Mouse (Mus musculus) hematopoietic stem cell, adult 5-6 weeks (primary cell): ENCODE data around the gene Pick1. TPM values are rescaled to one million over a fixed set of nuclear protein-coding genes. Genes with fewer than 3 reads are reported as not detected.

Experiments
- ATAC-seq, 2 experiments: fragments of 125-278 bp in 1 of 2; replicated peaks in 1 of 2; 2 replicates each; pipeline ENCODE4 v1.8.0; 2016 to 2017; ENCODE audit warnings: inconsistent platforms in 2 of 2, mild to moderate bottlenecking in 2 of 2, moderate number of reproducible peaks in 2 of 2, low read depth in 1 of 2, moderate TSS enrichment in 1 of 2; ENCODE audit not compliant: low FRiP score in 2 of 2, poor library complexity in 2 of 2, severe bottlenecking in 2 of 2, insufficient read depth in 1 of 2, low TSS enrichment in 1 of 2
- total RNA-seq: library from RNA; stranded (forward); fragments of 172-1452, 232-1000 nt; gene quantifications from 2 replicates; pipeline ENCODE4 v1.2.3, GENCODE M21; 2017

Pick1 gene
- total RNA-seq, 1 experiment from 2014 or later = 13.0 TPM

GRCm38 (mm10) chr15:79258521-79258920 is 29.5 kb downstream of the Pick1 start:
- no peak for ATAC-seq

- ATAC-seq = 0 out of 4 replicates have a peak, but pooled peaks of 1 of the 2 experiments have one; percentile 18
These were observed 32.2 kb downstream of the Pick1 start for GRCm38 (mm10) chr15:79261095-79261725.

GRCm38 (mm10) chr15:79261757-79262156 is 32.8 kb downstream of the Pick1 start:
- no peak for ATAC-seq

GRCm38 (mm10) chr15:79262375-79262774 is 33.4 kb downstream of the Pick1 start:
- no peak for ATAC-seq

GRCm38 (mm10) chr15:79262786-79263309 is 33.9 kb downstream of the Pick1 start:
- no peak for ATAC-seq

GRCm38 (mm10) chr15:79263726-79264125 is 34.8 kb downstream of the Pick1 start:
- ATAC-seq = no peak

GRCm38 (mm10) chr15:79265384-79265783 is 36.4 kb downstream of the Pick1 start:
- no peak for ATAC-seq

- no peak for ATAC-seq
These were observed 39.5 kb downstream of the Pick1 start for GRCm38 (mm10) chr15:79268521-79268920.

GRCm38 (mm10) chr15:79270317-79271123 is 41.5 kb downstream of the Pick1 start:
- ATAC-seq = peak; percentile 93 to 95

- peak; percentile 62 to 63 for ATAC-seq
These were observed 42.3 kb downstream of the Pick1 start for GRCm38 (mm10) chr15:79271124-79271746.

- no peak for ATAC-seq
These were observed 44.0 kb downstream of the Pick1 start for GRCm38 (mm10) chr15:79273020-79273419.

- no peak for ATAC-seq
These were observed 48.8 kb downstream of the Pick1 start for GRCm38 (mm10) chr15:79277728-79278127.

- ATAC-seq = no peak
These were observed 51.2 kb downstream of the Pick1 start for GRCm38 (mm10) chr15:79280209-79280608.

GRCm38 (mm10) chr15:79280850-79281249 is 51.9 kb downstream of the Pick1 start:
- ATAC-seq = no peak

- ATAC-seq = peak; percentile 63 to 64
These were observed 52.4 kb downstream of the Pick1 start for GRCm38 (mm10) chr15:79281389-79281788.

GRCm38 (mm10) chr15:79282434-79282833 is 53.5 kb downstream of the Pick1 start:
- no peak for ATAC-seq

- ATAC-seq = no peak
These were observed 54.4 kb downstream of the Pick1 start for GRCm38 (mm10) chr15:79283371-79283770.

GRCm38 (mm10) chr15:79285399-79285798 is 56.4 kb downstream of the Pick1 start, which contains the start of gene Baiap2l2:
TSS of gene Baiap2l2 (minus strand) at chr15:79285537.
- no peak for ATAC-seq
